Mouse (Mus musculus): ENCODE data around the gene Trim46. TPM values are rescaled to one million over a fixed set of nuclear protein-coding genes. Genes with fewer than 3 reads are reported as not detected.

Trim46 gene
- polyA plus RNA-seq, 1 experiment from 2014 or later: 1.7 TPM

DNA sequence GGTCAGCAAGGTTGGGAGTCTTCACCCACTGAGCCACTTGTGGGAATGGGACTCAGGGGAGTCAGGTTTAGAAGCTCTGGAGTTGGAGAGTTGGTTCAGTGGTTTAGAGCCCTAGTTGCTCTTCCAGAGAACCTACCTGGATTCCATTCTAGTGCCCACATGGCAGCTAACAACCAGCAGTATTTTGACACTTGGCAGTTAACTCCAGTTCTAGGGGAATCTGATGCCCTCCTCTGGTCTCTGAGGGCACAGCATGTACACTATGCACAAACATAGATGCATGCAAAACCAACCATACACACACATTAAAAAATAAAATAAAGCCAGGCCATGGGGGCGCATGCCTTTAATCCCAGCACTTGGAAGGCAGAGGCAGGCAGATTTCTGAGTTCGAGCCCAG lies 52.3 kb downstream of the Trim46 start:
- no peaks in the 10 kb centered on the region; the same call in 1 of the 2 replicates for H3K27me3 ChIP-seq (replicated peaks; ENCODE audit: control insufficient read depth, insufficient read depth, low read length)
- H3K27ac ChIP-seq (ENCODE audit: low read depth, low read length): no peak overlapping the region
- DNase-seq (ENCODE audit: low spot score) (no peak), ATAC-seq (replicated peaks; ENCODE audit: low FRiP score) (no peak)
- no peak overlapping the region for H3K4me3 ChIP-seq (ENCODE audit: low read depth, low read length)
- H3K9ac ChIP-seq (ENCODE audit: low read depth, low read length): no peak overlapping the region
- peaks cover 9% of the 10 kb centered on the region for H3K4me1 ChIP-seq (replicated peaks; ENCODE audit: control insufficient read depth, insufficient read depth, low read length)
- H3K9me3 ChIP-seq (ENCODE audit: control insufficient read depth, low read length): no peaks in the 10 kb centered on the region
- WGBS: 85% methylated on average over 2 of the region's 2 CpGs
- H3K4me2 ChIP-seq: no peak overlapping the region
- no peaks in the 10 kb centered on the region for H3K36me3 ChIP-seq (ENCODE audit: control insufficient read depth, insufficient read depth, low read length)

DNA sequence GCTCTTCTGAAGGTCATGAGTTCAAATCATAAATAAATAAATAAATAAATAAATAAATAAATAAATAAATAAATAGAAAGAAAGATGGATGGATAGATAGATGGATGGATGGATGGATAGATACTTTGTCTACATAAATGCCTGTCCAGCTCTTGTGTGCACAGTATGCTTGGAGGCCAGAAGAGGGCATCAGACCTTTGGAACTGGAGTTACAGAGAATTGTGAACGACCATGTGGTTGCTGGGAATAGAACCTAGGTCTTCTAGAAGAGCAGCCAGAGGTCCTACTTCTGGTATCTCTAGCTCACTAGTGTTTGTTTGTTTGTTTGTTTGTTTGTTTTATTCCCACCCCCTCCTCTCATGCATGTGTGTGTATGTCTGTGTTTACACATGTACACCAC lies 52.8 kb downstream of the Trim46 start:
- H3K27me3 ChIP-seq (replicated peaks; ENCODE audit: control insufficient read depth, insufficient read depth, low read length): no peaks in the 10 kb centered on the region
- no peaks in the 10 kb centered on the region for H3K9me3 ChIP-seq (ENCODE audit: control insufficient read depth, low read length)
- peaks cover 9% of the 10 kb centered on the region for H3K4me1 ChIP-seq (replicated peaks; ENCODE audit: control insufficient read depth, insufficient read depth, low read length)
- DNase-seq (ENCODE audit: low spot score) (no peak), ATAC-seq (replicated peaks; ENCODE audit: low FRiP score) (no peak)
- WGBS: 83% methylated on average over 1 of the region's 1 CpGs
- no peak overlapping the region for H3K4me2 ChIP-seq
- H3K36me3 ChIP-seq (ENCODE audit: control insufficient read depth, insufficient read depth, low read length): no peaks in the 10 kb centered on the region
- H3K27ac ChIP-seq (ENCODE audit: low read depth, low read length): no peak overlapping the region
- H3K9ac ChIP-seq (ENCODE audit: low read depth, low read length): no peak overlapping the region
- H3K4me3 ChIP-seq (ENCODE audit: low read depth, low read length): no peak overlapping the region

DNA sequence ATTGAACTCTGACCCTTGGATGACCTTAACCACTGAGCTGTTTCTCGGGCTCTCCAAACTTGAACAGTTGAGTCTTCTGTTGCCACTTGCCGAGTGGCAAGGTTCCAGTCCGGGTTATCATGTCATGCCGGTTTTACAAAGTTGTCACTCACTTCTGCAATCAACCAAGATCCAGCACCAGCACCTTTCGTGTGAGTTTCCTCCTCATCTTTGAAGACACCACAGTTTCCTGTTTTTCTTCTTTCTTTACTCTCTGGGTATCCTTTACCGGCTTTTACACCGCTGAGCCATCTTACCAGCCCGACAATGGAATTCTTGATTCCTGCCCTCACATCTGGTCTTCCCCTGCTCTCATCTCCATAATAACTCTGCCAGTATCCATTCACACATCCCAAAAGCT lies 55.7 kb downstream of the Trim46 start:
- Histone ChIP-seq H3K9me3 (ENCODE audit: control insufficient read depth, low read length) (no peaks in the 10 kb centered on the region), H3K4me2 (no peak overlapping the region), H3K4me3 (ENCODE audit: low read depth, low read length) (no peak overlapping the region), H3K27me3 (replicated peaks; ENCODE audit: control insufficient read depth, insufficient read depth, low read length) (no peaks in the 10 kb centered on the region), H3K9ac (ENCODE audit: low read depth, low read length) (no peak overlapping the region), H3K27ac (ENCODE audit: low read depth, low read length) (no peak overlapping the region), H3K4me1 (replicated peaks; ENCODE audit: control insufficient read depth, insufficient read depth, low read length) (peaks cover 9% of the 10 kb centered on the region), H3K36me3 (ENCODE audit: control insufficient read depth, insufficient read depth, low read length) (no peaks in the 10 kb centered on the region)
- ATAC-seq (replicated peaks; ENCODE audit: low FRiP score) (no peak), DNase-seq (ENCODE audit: low spot score) (no peak)
- WGBS: 43% methylated on average over 8 of the region's 8 CpGs

- Histone ChIP-seq H3K4me1 (replicated peaks; ENCODE audit: control insufficient read depth, insufficient read depth, low read length) (peaks cover 22% of the 10 kb centered on the region), H3K27ac (ENCODE audit: low read depth, low read length) (no peak overlapping the region), H3K9ac (ENCODE audit: low read depth, low read length) (no peak overlapping the region), H3K27me3 (replicated peaks; ENCODE audit: control insufficient read depth, insufficient read depth, low read length) (no peaks in the 10 kb centered on the region), H3K36me3 (ENCODE audit: control insufficient read depth, insufficient read depth, low read length) (no peaks in the 10 kb centered on the region), H3K4me3 (ENCODE audit: low read depth, low read length) (no peak overlapping the region), H3K9me3 (ENCODE audit: control insufficient read depth, low read length) (no peaks in the 10 kb centered on the region), H3K4me2 (no peak overlapping the region)
- DNase-seq (ENCODE audit: low spot score) (no peak), ATAC-seq (replicated peaks; ENCODE audit: low FRiP score) (no peak)
- WGBS: 78% methylated on average over 12 of the region's 12 CpGs
Measured at GRCm38 (mm10) chr3:89188478-89188875, 57.6 kb downstream of the Trim46 start.

GRCm38 (mm10) chr3:89187690-89188477 lies 58.2 kb downstream of the Trim46 start:
- Histone ChIP-seq H3K27ac (ENCODE audit: low read depth, low read length) (no peak overlapping the region), H3K4me3 (ENCODE audit: low read depth, low read length) (no peak overlapping the region)

DNA sequence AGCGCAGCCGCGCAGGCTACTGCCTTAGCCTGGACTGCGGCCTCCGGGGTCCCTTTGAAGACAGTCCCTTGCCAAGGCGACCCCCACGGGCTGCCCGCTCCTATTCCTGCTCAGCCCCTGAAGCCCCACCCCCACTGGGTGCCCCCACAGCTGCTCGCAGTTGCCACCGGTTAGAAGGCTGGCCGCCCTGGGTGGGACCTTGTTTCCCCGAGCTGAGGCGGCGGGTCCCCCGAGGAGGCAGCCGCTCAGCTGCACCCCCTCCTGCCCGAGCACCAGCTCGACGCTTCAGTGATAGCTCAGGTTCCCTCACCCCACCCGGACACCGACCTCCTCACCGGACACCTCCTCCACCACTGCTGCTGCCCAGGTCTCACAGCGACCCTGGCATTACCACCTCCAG lies 58.9 kb downstream of the Trim46 start:
- WGBS: 47% methylated on average over 23 of the region's 23 CpGs
- Histone ChIP-seq H3K4me2 (peak overlapping the region; percentile 19; the same call in 1 of the 2 replicates), H3K4me3 (ENCODE audit: low read depth, low read length) (no peak overlapping the region), H3K9me3 (ENCODE audit: control insufficient read depth, low read length) (no peaks in the 10 kb centered on the region), H3K27me3 (replicated peaks; ENCODE audit: control insufficient read depth, insufficient read depth, low read length) (no peaks in the 10 kb centered on the region), H3K27ac (ENCODE audit: low read depth, low read length) (no peak overlapping the region), H3K9ac (ENCODE audit: low read depth, low read length) (0 out of 2 replicates have a peak overlapping the region, but pooled peaks have one; percentile 9), H3K4me1 (replicated peaks; ENCODE audit: control insufficient read depth, insufficient read depth, low read length) (peaks cover 32% of the 10 kb centered on the region), H3K36me3 (ENCODE audit: control insufficient read depth, insufficient read depth, low read length) (peaks cover 1% of the 10 kb centered on the region; the same call in 1 of the 2 replicates)
- DNase-seq (ENCODE audit: low spot score): no peak
- ATAC-seq (replicated peaks; ENCODE audit: low FRiP score): no peak

More at GRCm38 (mm10) chr3:89187690-89188477, 58.2 kb downstream of the Trim46 start:
- Histone ChIP-seq H3K4me2 (0 out of 2 replicates have a peak overlapping the region, but pooled peaks have one; percentile 19), H3K4me1 (replicated peaks; ENCODE audit: control insufficient read depth, insufficient read depth, low read length) (peaks cover 26% of the 10 kb centered on the region), H3K27me3 (replicated peaks; ENCODE audit: control insufficient read depth, insufficient read depth, low read length) (no peaks in the 10 kb centered on the region), H3K9ac (ENCODE audit: low read depth, low read length) (0 out of 2 replicates have a peak overlapping the region, but pooled peaks have one; percentile 9), H3K9me3 (ENCODE audit: control insufficient read depth, low read length) (no peaks in the 10 kb centered on the region), H3K36me3 (ENCODE audit: control insufficient read depth, insufficient read depth, low read length) (no peaks in the 10 kb centered on the region)
- DNase-seq (ENCODE audit: low spot score): no peak
- ATAC-seq (replicated peaks; ENCODE audit: low FRiP score): no peak
- WGBS: 64% methylated on average over 18 of the region's 18 CpGs

MicroRNA genes within 50 kb of the gene (microRNA counts, 519-probe panel; counts per million panel counts)
- not detected for microRNA mmu-miR-92b

Small RNA genes lying within 50 kb of the gene (microRNA-seq; reads per million reads assigned to microRNA genes)
- 242 reads per million, percentile 58 among the genes with 10 or more reads in this experiment for gene Mir92b (ENCODE audit: borderline number of aligned reads)

Other genes starting within 250 kb of the Trim46 start
- 11.3 and 11.7 TPM in 2 replicates for gene Rusc1, start 153.0 kb downstream of the Trim46 start, polyA plus RNA-seq (2014; fragmentation: Nextera tagmentation; extraction: Ambion mirVana)
- gene Gm43738, start 145.2 kb downstream of the Trim46 start, polyA plus RNA-seq (2014; fragmentation: Nextera tagmentation; extraction: Ambion mirVana): 0.14 TPM in 1 of 2 replicates, not detected in the other
- 284 and 300 TPM in 2 replicates for gene Fdps, start 144.3 kb downstream of the Trim46 start, polyA plus RNA-seq (2014; fragmentation: Nextera tagmentation; extraction: Ambion mirVana)
- gene Pklr, start 110.2 kb downstream of the Trim46 start, polyA plus RNA-seq (2014; fragmentation: Nextera tagmentation; extraction: Ambion mirVana): 117 and 144 TPM in 2 replicates
- 1.2 and 1.6 TPM in 2 replicates for gene Hcn3, start 86.1 kb downstream of the Trim46 start, polyA plus RNA-seq (2014; fragmentation: Nextera tagmentation; extraction: Ambion mirVana)
- gene Clk2, start 81.5 kb downstream of the Trim46 start, polyA plus RNA-seq (2014; fragmentation: Nextera tagmentation; extraction: Ambion mirVana): 18.8 and 22.8 TPM in 2 replicates
- gene Scamp3, start 68.8 kb downstream of the Trim46 start, polyA plus RNA-seq (2014; fragmentation: Nextera tagmentation; extraction: Ambion mirVana): 110 and 116 TPM in 2 replicates
- gene Fam189b, start 63.2 kb downstream of the Trim46 start, polyA plus RNA-seq (2014; fragmentation: Nextera tagmentation; extraction: Ambion mirVana): 12.7 and 13.5 TPM in 2 replicates
- gene Gba, start 43.4 kb downstream of the Trim46 start, polyA plus RNA-seq (2014; fragmentation: Nextera tagmentation; extraction: Ambion mirVana): 38.5 and 42.1 TPM in 2 replicates
- 3.2 and 5.9 TPM in 2 replicates for gene Thbs3, start 31.1 kb downstream of the Trim46 start, polyA plus RNA-seq (2014; fragmentation: Nextera tagmentation; extraction: Ambion mirVana)
- 219 and 241 TPM in 2 replicates for gene Mtx1, start 19.2 kb downstream of the Trim46 start, polyA plus RNA-seq (2014; fragmentation: Nextera tagmentation; extraction: Ambion mirVana)
- 0.30 and 0.62 TPM in 2 replicates for gene Muc1, start 17.3 kb downstream of the Trim46 start, polyA plus RNA-seq (2014; fragmentation: Nextera tagmentation; extraction: Ambion mirVana)
- 246 and 251 TPM in 2 replicates for gene Krtcap2, start 343 bp downstream of the Trim46 start, polyA plus RNA-seq (2014; fragmentation: Nextera tagmentation; extraction: Ambion mirVana)
- 106 and 118 TPM in 2 replicates for gene Dpm3, start 13.0 kb upstream of the Trim46 start, polyA plus RNA-seq (2014; fragmentation: Nextera tagmentation; extraction: Ambion mirVana)
- 25.3 and 31.5 TPM in 2 replicates for gene Slc50a1, start 24.3 kb upstream of the Trim46 start, polyA plus RNA-seq (2014; fragmentation: Nextera tagmentation; extraction: Ambion mirVana)
- 11.4 and 11.8 TPM in 2 replicates for gene Efna1, start 34.8 kb upstream of the Trim46 start, polyA plus RNA-seq (2014; fragmentation: Nextera tagmentation; extraction: Ambion mirVana)
- 2.1 and 3.9 TPM in 2 replicates for gene Efna3, start 76.7 kb upstream of the Trim46 start, polyA plus RNA-seq (2014; fragmentation: Nextera tagmentation; extraction: Ambion mirVana)
- gene Efna4, start 91.7 kb upstream of the Trim46 start, polyA plus RNA-seq (2014; fragmentation: Nextera tagmentation; extraction: Ambion mirVana): 6.5 and 6.9 TPM in 2 replicates
- gene Adam15, start 103.7 kb upstream of the Trim46 start, polyA plus RNA-seq (2014; fragmentation: Nextera tagmentation; extraction: Ambion mirVana): 19.5 and 23.2 TPM in 2 replicates
- gene Dcst2, start 115.7 kb upstream of the Trim46 start, polyA plus RNA-seq (2014; fragmentation: Nextera tagmentation; extraction: Ambion mirVana): 0.10 TPM in 1 of 2 replicates, not detected in the other
- not detected in 2 replicates for gene Dcst1, start 118.9 kb upstream of the Trim46 start, polyA plus RNA-seq (2014; fragmentation: Nextera tagmentation; extraction: Ambion mirVana)
- 1.5 and 2.1 TPM in 2 replicates for gene Zbtb7b, start 148.5 kb upstream of the Trim46 start, polyA plus RNA-seq (2014; fragmentation: Nextera tagmentation; extraction: Ambion mirVana)
- gene Lenep, start 156.5 kb upstream of the Trim46 start, polyA plus RNA-seq (2014; fragmentation: Nextera tagmentation; extraction: Ambion mirVana): not detected in 2 replicates
- gene Flad1, start 165.6 kb upstream of the Trim46 start, polyA plus RNA-seq (2014; fragmentation: Nextera tagmentation; extraction: Ambion mirVana): 34.3 and 37.8 TPM in 2 replicates
- 498 and 502 TPM in 2 replicates for gene Cks1b, start 172.1 kb upstream of the Trim46 start, polyA plus RNA-seq (2014; fragmentation: Nextera tagmentation; extraction: Ambion mirVana)
- 72.8 and 75.6 TPM in 2 replicates for gene Shc1, start 172.1 kb upstream of the Trim46 start, polyA plus RNA-seq (2014; fragmentation: Nextera tagmentation; extraction: Ambion mirVana)
- gene Pygo2, start 183.9 kb upstream of the Trim46 start, polyA plus RNA-seq (2014; fragmentation: Nextera tagmentation; extraction: Ambion mirVana): 35.5 and 37.7 TPM in 2 replicates
- 8.3 and 8.7 TPM in 2 replicates for gene Pbxip1, start 190.4 kb upstream of the Trim46 start, polyA plus RNA-seq (2014; fragmentation: Nextera tagmentation; extraction: Ambion mirVana)
- 58.0 and 58.3 TPM in 2 replicates for gene Pmvk, start 208.2 kb upstream of the Trim46 start, polyA plus RNA-seq (2014; fragmentation: Nextera tagmentation; extraction: Ambion mirVana)

Measured in liver, embryonic 11.5 days (tissue).